Mouse (Mus musculus): ENCODE measurements at regions not wholly inside any gene's neighbourhood (a gene's known extent, or its start where the extent isn't known, plus 50 kb on each side); places are given as distances from the start of the nearest gene placed in this dataset.
"Not testable (repeated sequence)": the region's sequence is repeated elsewhere in the genome, so short reads cannot be mapped to it uniquely, and the experiment has no call there.

GRCm38 (mm10) chr6:16765354-16765753 is 132.9 kb downstream of the Tfec start:
- ATAC-seq (replicated peaks; ENCODE audit: low FRiP score, low read depth), result no peak
- H3K9me3 ChIP-seq (replicated peaks; ENCODE audit: low read length), result no peaks in the 10 kb centered on the region
- no peak overlapping the region for H3K9ac ChIP-seq (ENCODE audit: low read depth, low read length)
- no peak for TF ChIP-seq CTCF (IDR thresholded peaks at IDR 0.05; ENCODE audit: low read depth)
- no peaks in the 10 kb centered on the region for H3K36me3 ChIP-seq (ENCODE audit: insufficient read depth, low read length)
- H3K4me1 ChIP-seq (replicated peaks; ENCODE audit: insufficient read depth, low read length), result no peaks in the 10 kb centered on the region
- DNase-seq (ENCODE audit: low spot score), result no peak
- no peak overlapping the region for H3K4me2 ChIP-seq (ENCODE audit: low read length)
- H3K27ac ChIP-seq, result no peak overlapping the region
- no peaks in the 10 kb centered on the region for H3K27me3 ChIP-seq (ENCODE audit: insufficient read depth, low read length)
- 42% methylated on average over 4 of the region's 4 CpGs for WGBS
- H3K4me3 ChIP-seq (replicated peaks; ENCODE audit: low read depth, low read length), result no peak overlapping the region

DNA sequence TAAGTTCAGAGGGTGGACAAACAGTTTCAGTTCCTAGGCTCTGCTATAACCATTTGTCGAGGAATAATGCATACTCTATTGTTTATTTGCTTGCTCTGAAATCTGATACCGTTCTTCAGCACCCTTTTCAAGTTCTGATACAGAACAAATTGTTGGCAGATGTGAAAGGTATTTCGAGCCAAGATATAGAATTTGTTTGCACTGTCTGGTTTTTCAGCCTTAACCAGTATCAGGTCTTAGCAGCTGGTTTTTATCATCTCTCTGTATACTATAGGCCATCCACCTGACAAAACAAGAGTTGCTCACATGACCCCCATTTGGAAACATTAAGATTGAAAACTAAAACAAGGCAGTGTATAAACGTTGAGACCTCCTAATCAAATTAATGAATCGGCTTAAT is 133.5 kb downstream of the Tfec start:
- H3K27ac ChIP-seq, result no peak overlapping the region
- TF ChIP-seq CTCF (IDR thresholded peaks at IDR 0.05; ENCODE audit: low read depth), result no peak
- no peaks in the 10 kb centered on the region for H3K36me3 ChIP-seq (ENCODE audit: insufficient read depth, low read length)
- H3K4me2 ChIP-seq (ENCODE audit: low read length), result no peak overlapping the region
- no peak overlapping the region for H3K4me3 ChIP-seq (replicated peaks; ENCODE audit: low read depth, low read length)
- ATAC-seq (replicated peaks; ENCODE audit: low FRiP score, low read depth) (no peak), DNase-seq (ENCODE audit: low spot score) (no peak)
- H3K4me1 ChIP-seq (replicated peaks; ENCODE audit: insufficient read depth, low read length), result no peaks in the 10 kb centered on the region
- 27% methylated on average over 5 of the region's 5 CpGs for WGBS
- no peak overlapping the region for H3K9ac ChIP-seq (ENCODE audit: low read depth, low read length)
- no peaks in the 10 kb centered on the region for H3K27me3 ChIP-seq (ENCODE audit: insufficient read depth, low read length)
- H3K9me3 ChIP-seq (replicated peaks; ENCODE audit: low read length), result no peaks in the 10 kb centered on the region

- WGBS, result 88% methylated on average over 1 of the region's 1 CpGs
- H3K4me1 ChIP-seq (replicated peaks; ENCODE audit: insufficient read depth, low read length); ATAC-seq (replicated peaks; ENCODE audit: low FRiP score, low read depth); H3K4me3 ChIP-seq (replicated peaks; ENCODE audit: low read depth, low read length); H3K27me3 ChIP-seq (ENCODE audit: insufficient read depth, low read length); H3K36me3 ChIP-seq (ENCODE audit: insufficient read depth, low read length); H3K9me3 ChIP-seq (replicated peaks; ENCODE audit: low read length); H3K4me2 ChIP-seq (ENCODE audit: low read length); H3K27ac ChIP-seq; H3K9ac ChIP-seq (ENCODE audit: low read depth, low read length); DNase-seq (ENCODE audit: low spot score): not testable (repeated sequence)
These were observed 143.2 kb downstream of the Tfec start for GRCm38 (mm10) chr6:16755044-16755443.

DNA sequence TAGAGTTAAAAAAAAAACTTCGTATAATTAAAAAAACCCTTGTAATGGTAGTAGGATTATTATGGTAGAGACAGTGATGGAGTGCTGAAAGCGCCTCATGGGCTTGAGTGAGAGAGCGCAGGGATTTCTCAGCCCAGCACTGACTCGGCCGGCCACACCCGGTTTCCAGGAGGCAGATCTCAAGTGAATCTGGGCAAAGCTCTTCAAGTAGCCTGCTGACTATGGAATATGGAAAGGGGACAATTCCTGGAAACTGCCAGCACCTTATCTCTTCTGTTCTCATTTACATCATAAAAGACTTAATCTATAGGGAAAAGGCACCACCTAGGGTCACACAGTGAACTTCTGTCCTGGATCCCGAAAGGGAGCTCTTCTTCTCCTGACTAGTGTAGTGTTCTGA is 165.1 kb downstream of the Tfec start:
- 84% methylated on average over 7 of the region's 7 CpGs for WGBS
- Histone ChIP-seq H3K27me3 (ENCODE audit: insufficient read depth, low read length) (no peaks in the 10 kb centered on the region), H3K9me3 (replicated peaks; ENCODE audit: low read length) (no peaks in the 10 kb centered on the region), H3K27ac (no peak overlapping the region), H3K4me1 (replicated peaks; ENCODE audit: insufficient read depth, low read length) (no peaks in the 10 kb centered on the region), H3K4me2 (ENCODE audit: low read length) (no peak overlapping the region), H3K36me3 (ENCODE audit: insufficient read depth, low read length) (no peaks in the 10 kb centered on the region), H3K4me3 (replicated peaks; ENCODE audit: low read depth, low read length) (no peak overlapping the region), H3K9ac (ENCODE audit: low read depth, low read length) (no peak overlapping the region)
- no peak for TF ChIP-seq CTCF (IDR thresholded peaks at IDR 0.05; ENCODE audit: low read depth)
- DNase-seq (ENCODE audit: low spot score) (no peak), ATAC-seq (replicated peaks; ENCODE audit: low FRiP score, low read depth) (no peak)

- Histone ChIP-seq H3K27ac (no peak overlapping the region), H3K9ac (ENCODE audit: low read depth, low read length) (no peak overlapping the region), H3K4me1 (replicated peaks; ENCODE audit: insufficient read depth, low read length) (no peaks in the 10 kb centered on the region), H3K4me3 (replicated peaks; ENCODE audit: low read depth, low read length) (no peak overlapping the region), H3K27me3 (ENCODE audit: insufficient read depth, low read length) (no peaks in the 10 kb centered on the region), H3K36me3 (ENCODE audit: insufficient read depth, low read length) (no peaks in the 10 kb centered on the region), H3K9me3 (replicated peaks; ENCODE audit: low read length) (no peaks in the 10 kb centered on the region), H3K4me2 (ENCODE audit: low read length) (no peak overlapping the region)
- ATAC-seq (replicated peaks; ENCODE audit: low FRiP score, low read depth) (no peak), DNase-seq (ENCODE audit: low spot score) (no peak)
- 64% methylated on average over 3 of the region's 3 CpGs for WGBS
- no peak for TF ChIP-seq CTCF (IDR thresholded peaks at IDR 0.05; ENCODE audit: low read depth)
These were observed 166.1 kb downstream of the Tfec start for GRCm38 (mm10) chr6:16732095-16732494.

- Histone ChIP-seq H3K4me2 (ENCODE audit: low read length) (no peak overlapping the region), H3K9me3 (replicated peaks; ENCODE audit: low read length) (no peaks in the 10 kb centered on the region), H3K4me1 (replicated peaks; ENCODE audit: insufficient read depth, low read length) (no peaks in the 10 kb centered on the region), H3K36me3 (ENCODE audit: insufficient read depth, low read length) (no peaks in the 10 kb centered on the region), H3K9ac (ENCODE audit: low read depth, low read length) (no peak overlapping the region), H3K27ac (no peak overlapping the region), H3K4me3 (replicated peaks; ENCODE audit: low read depth, low read length) (no peak overlapping the region), H3K27me3 (ENCODE audit: insufficient read depth, low read length) (no peaks in the 10 kb centered on the region)
- WGBS, result 43% methylated on average over 13 of the region's 13 CpGs
- no peak for TF ChIP-seq CTCF (IDR thresholded peaks at IDR 0.05; ENCODE audit: low read depth)
- ATAC-seq (replicated peaks; ENCODE audit: low FRiP score, low read depth) (no peak), DNase-seq (ENCODE audit: low spot score) (no peak)
These were observed 170.9 kb downstream of the Tfec start for GRCm38 (mm10) chr6:16727256-16727890.

GRCm38 (mm10) chr6:16725256-16725655 is 173.0 kb downstream of the Tfec start:
- Histone ChIP-seq H3K27me3 (ENCODE audit: insufficient read depth, low read length) (no peaks in the 10 kb centered on the region), H3K4me3 (replicated peaks; ENCODE audit: low read depth, low read length) (no peak overlapping the region), H3K4me2 (ENCODE audit: low read length) (no peak overlapping the region), H3K9ac (ENCODE audit: low read depth, low read length) (no peak overlapping the region), H3K9me3 (replicated peaks; ENCODE audit: low read length) (no peaks in the 10 kb centered on the region), H3K4me1 (replicated peaks; ENCODE audit: insufficient read depth, low read length) (no peaks in the 10 kb centered on the region), H3K27ac (no peak overlapping the region), H3K36me3 (ENCODE audit: insufficient read depth, low read length) (no peaks in the 10 kb centered on the region)
- 79% methylated on average over 2 of the region's 2 CpGs for WGBS
- ATAC-seq (replicated peaks; ENCODE audit: low FRiP score, low read depth), result no peak
- TF ChIP-seq CTCF (IDR thresholded peaks at IDR 0.05; ENCODE audit: low read depth), result no peak
- no peak for DNase-seq (ENCODE audit: low spot score)

Data from kidney, postnatal 0 days (tissue).